Mouse (Mus musculus) CH12F3 (cell line): ENCODE results near the gene Zcchc14.

Experiments used
- in situ Hi-C: fragments of 300-500 bp; cut with MboI; formaldehyde crosslinking; loops from 2 replicates; pipeline ENCODE4 v1.14.3; 2020; ENCODE audit warnings: low sequenced_read_pairs

Zcchc14 gene

GRCm38 (mm10) chr8:121652774-121653323, at the start of gene Zcchc14:
TSS of gene Zcchc14 (minus strand) at chr8:121652901.
- in situ Hi-C loops, result no loop called here

GRCm38 (mm10) chr8:121699936-121700335, 47.2 kb upstream of the Zcchc14 start:
- in situ Hi-C loops, result no loop called here

GRCm38 (mm10) chr8:121698615-121699101, 46.0 kb upstream of the Zcchc14 start:
- in situ Hi-C loops, result no loop called here

- in situ Hi-C loops, result no loop called here
These were observed 45.3 kb upstream of the Zcchc14 start for GRCm38 (mm10) chr8:121697735-121698614.

- in situ Hi-C loops, result no loop called here
These were observed 43.0 kb upstream of the Zcchc14 start for GRCm38 (mm10) chr8:121695585-121696184.

- in situ Hi-C loops, result no loop called here
These were observed 41.8 kb upstream of the Zcchc14 start for GRCm38 (mm10) chr8:121694453-121694852.

GRCm38 (mm10) chr8:121688496-121688895, 35.8 kb upstream of the Zcchc14 start:
- in situ Hi-C loops, result no loop called here

- in situ Hi-C loops, result no loop called here
These were observed 34.9 kb upstream of the Zcchc14 start for GRCm38 (mm10) chr8:121687455-121688161.

GRCm38 (mm10) chr8:121685419-121685818, 32.7 kb upstream of the Zcchc14 start:
- in situ Hi-C loops, result no loop called here

- in situ Hi-C loops, result no loop called here
These were observed 30.6 kb upstream of the Zcchc14 start for GRCm38 (mm10) chr8:121683083-121683832.

GRCm38 (mm10) chr8:121681457-121681856, 28.8 kb upstream of the Zcchc14 start:
- in situ Hi-C loops, result no loop called here

GRCm38 (mm10) chr8:121680896-121681295, 28.2 kb upstream of the Zcchc14 start:
- in situ Hi-C loops, result no loop called here

- in situ Hi-C loops, result no loop called here
These were observed 26.0 kb upstream of the Zcchc14 start for GRCm38 (mm10) chr8:121678696-121679095.

GRCm38 (mm10) chr8:121675701-121676100, 23.0 kb upstream of the Zcchc14 start:
- in situ Hi-C loops, result no loop called here

- in situ Hi-C loops, result no loop called here
These were observed 22.5 kb upstream of the Zcchc14 start for GRCm38 (mm10) chr8:121675161-121675560.

GRCm38 (mm10) chr8:121674524-121674923, 21.8 kb upstream of the Zcchc14 start:
- in situ Hi-C loops, result no loop called here

GRCm38 (mm10) chr8:121673917-121674316, 21.2 kb upstream of the Zcchc14 start:
- in situ Hi-C loops, result no loop called here

- in situ Hi-C loops, result no loop called here
These were observed 20.5 kb upstream of the Zcchc14 start for GRCm38 (mm10) chr8:121673153-121673552.

GRCm38 (mm10) chr8:121669208-121669607, 16.5 kb upstream of the Zcchc14 start:
- in situ Hi-C loops, result no loop called here

GRCm38 (mm10) chr8:121668553-121668952, 15.9 kb upstream of the Zcchc14 start:
- in situ Hi-C loops, result no loop called here
